Mouse (Mus musculus) hindbrain, embryonic 12.5 days (tissue): ENCODE results near the gene Lurap1l. TPM values are rescaled to one million over a fixed set of nuclear protein-coding genes. Genes with fewer than 3 reads are reported as not detected.

Experiments used
- ATAC-seq: fragments of 200-750 bp; cut with Nextera tagmentation; 2 replicates; pipeline ENCODE4 v1.8.0; 2017; ENCODE audit warnings: moderate TSS enrichment; ENCODE audit not compliant: low FRiP score
- H3K27ac ChIP-seq: fragments of 300-500 bp; sonication (generic); 2 replicates; pipeline ENCODE4 v1.5.1; 2016; ENCODE audit warnings: mild to moderate bottlenecking
- H3K27me3 ChIP-seq: fragments of 300-500 bp; sonication (generic); 2 replicates; pipeline ENCODE4 v1.6.1; 2016; ENCODE audit warnings: mild to moderate bottlenecking
- H3K36me3 ChIP-seq: fragments of 300-500 bp; sonication (generic); 2 replicates; pipeline ENCODE4 v1.6.1; 2016; ENCODE audit warnings: mild to moderate bottlenecking
- H3K4me1 ChIP-seq: fragments of 300-500 bp; sonication (generic); 2 replicates; pipeline ENCODE4 v1.6.1; 2016
- H3K4me2 ChIP-seq: fragments of 300-500 bp; sonication (generic); replicated peaks from 2 replicates; pipeline ENCODE4 v1.6.1; 2016; ENCODE audit warnings: mild to moderate bottlenecking
- H3K4me3 ChIP-seq: fragments of 300-500 bp; sonication (generic); 2 replicates; pipeline ENCODE4 v1.5.1; 2016; ENCODE audit warnings: mild to moderate bottlenecking
- H3K9ac ChIP-seq: fragments of 300-500 bp; sonication (generic); 2 replicates; pipeline ENCODE4 v1.6.1; 2016; ENCODE audit warnings: mild to moderate bottlenecking, moderate library complexity
- H3K9me3 ChIP-seq: fragments of 300-500 bp; sonication (generic); replicated peaks from 2 replicates; pipeline ENCODE4 v1.6.1; 2016; ENCODE audit warnings: mild to moderate bottlenecking
- WGBS: fragments of 180-500 bp; shearing (Covaris S2); methylation state at CpG from one replicate; pipeline ENCODE4 v1.1.7; 2016; 5-methylcytosine and 5-hydroxymethylcytosine counted together
- polyA plus RNA-seq: library from polyadenylated mRNA; unstranded; fragments of >200 nt; fragmentation: Nextera tagmentation; extraction: Ambion mirVana; gene quantifications from 2 replicates; pipeline ENCODE4 v1.2.1, GENCODE M21; 2016

The Lurap1l gene
- polyA plus RNA-seq, result 6.6 and 6.9 TPM in 2 replicates

GRCm38 (mm10) chr4:80910481-80910870 lies at the start of gene Lurap1l:
Gene Lurap1l, plus strand, starts transcription at chr4:80910646.
- H3K27me3 ChIP-seq, result no peaks in the 10 kb centered on the region
- peak within 1 kb of the TSS; percentile 73 for H3K9ac ChIP-seq
- H3K36me3 ChIP-seq, result no peaks in the 10 kb centered on the region
- H3K27ac ChIP-seq, result peak within 1 kb of the TSS; percentile 94
- no peak; the same call in 1 of the 2 replicates for ATAC-seq
- H3K4me1 ChIP-seq, result peaks cover 4% of the 10 kb centered on the region; the same call in 1 of the 2 replicates
- H3K4me3 ChIP-seq, result peak within 1 kb of the TSS; percentile 72
- WGBS, result under 1% methylated on average over 10 of the region's 10 CpGs
- peak within 1 kb of the TSS; percentile 79 for H3K4me2 ChIP-seq
- no peaks in the 10 kb centered on the region for H3K9me3 ChIP-seq

GRCm38 (mm10) chr4:80862962-80863361 lies 47.5 kb upstream of the Lurap1l start:
- 58% methylated on average over 9 of the region's 9 CpGs for WGBS
- H3K4me3 ChIP-seq, result no peak overlapping the region
- no peaks in the 10 kb centered on the region for H3K27me3 ChIP-seq
- H3K27ac ChIP-seq, result no peak overlapping the region
- no peaks in the 10 kb centered on the region for H3K9me3 ChIP-seq
- H3K4me2 ChIP-seq, result no peak overlapping the region
- H3K9ac ChIP-seq, result no peak overlapping the region
- no peaks in the 10 kb centered on the region for H3K36me3 ChIP-seq
- no peak for ATAC-seq
- peaks cover 6% of the 10 kb centered on the region for H3K4me1 ChIP-seq

GRCm38 (mm10) chr4:80863906-80864305 lies 46.5 kb upstream of the Lurap1l start:
- H3K9me3 ChIP-seq, result no peaks in the 10 kb centered on the region
- H3K4me1 ChIP-seq, result peaks cover 6% of the 10 kb centered on the region
- H3K4me3 ChIP-seq, result no peak overlapping the region
- ATAC-seq, result no peak
- H3K27ac ChIP-seq, result no peak overlapping the region
- WGBS, result 63% methylated on average over 7 of the region's 7 CpGs
- H3K4me2 ChIP-seq, result no peak overlapping the region
- no peak overlapping the region for H3K9ac ChIP-seq
- H3K27me3 ChIP-seq, result no peaks in the 10 kb centered on the region
- no peaks in the 10 kb centered on the region for H3K36me3 ChIP-seq

GRCm38 (mm10) chr4:80864511-80864922 lies 45.9 kb upstream of the Lurap1l start:
- Histone ChIP-seq H3K9ac (peak overlapping the region; percentile 41), H3K4me2 (peak overlapping the region; percentile 63), H3K4me3 (peak overlapping the region; percentile 30), H3K4me1 (peaks cover 6% of the 10 kb centered on the region), H3K27me3 (no peaks in the 10 kb centered on the region), H3K27ac (peak overlapping the region; percentile 60; the same call in 1 of the 2 replicates), H3K36me3 (no peaks in the 10 kb centered on the region), H3K9me3 (no peaks in the 10 kb centered on the region)
- ATAC-seq, result peak; percentile 91
- WGBS, result 1% methylated on average over 17 of the region's 17 CpGs

- Histone ChIP-seq H3K4me1 (peaks cover 6% of the 10 kb centered on the region), H3K36me3 (no peaks in the 10 kb centered on the region), H3K9ac (no peak overlapping the region), H3K4me3 (no peak overlapping the region), H3K9me3 (no peaks in the 10 kb centered on the region), H3K4me2 (no peak overlapping the region), H3K27ac (no peak overlapping the region), H3K27me3 (no peaks in the 10 kb centered on the region)
- 29% methylated on average over 5 of the region's 5 CpGs for WGBS
- peak; percentile 60; the same call in 1 of the 2 replicates for ATAC-seq
Observed at GRCm38 (mm10) chr4:80866065-80866464, 44.4 kb upstream of the Lurap1l start.

GRCm38 (mm10) chr4:80869598-80869997 lies 40.8 kb upstream of the Lurap1l start:
- ATAC-seq, result no peak
- Histone ChIP-seq H3K4me2 (no peak overlapping the region), H3K36me3 (no peaks in the 10 kb centered on the region), H3K4me1 (peaks cover 3% of the 10 kb centered on the region), H3K27ac (no peak overlapping the region), H3K9ac (no peak overlapping the region), H3K27me3 (no peaks in the 10 kb centered on the region), H3K4me3 (no peak overlapping the region), H3K9me3 (no peaks in the 10 kb centered on the region)
- WGBS, result 41% methylated on average over 2 of the region's 2 CpGs

- 36% methylated on average over 6 of the region's 6 CpGs for WGBS
- ATAC-seq, result 0 out of 2 replicates have a peak, but pooled peaks have one; percentile 26
Observed at GRCm38 (mm10) chr4:80872847-80873644, 37.4 kb upstream of the Lurap1l start.

GRCm38 (mm10) chr4:80874121-80874859 lies 36.2 kb upstream of the Lurap1l start:
- no peak for ATAC-seq
- WGBS, result 61% methylated on average over 5 of the region's 5 CpGs
- H3K4me3 ChIP-seq, result no peak overlapping the region

More at GRCm38 (mm10) chr4:80872847-80873644, 37.4 kb upstream of the Lurap1l start:
- Histone ChIP-seq H3K27me3 (no peaks in the 10 kb centered on the region), H3K9me3 (no peaks in the 10 kb centered on the region), H3K27ac (no peak overlapping the region), H3K36me3 (no peaks in the 10 kb centered on the region), H3K9ac (no peak overlapping the region), H3K4me3 (no peak overlapping the region), H3K4me1 (no peaks in the 10 kb centered on the region), H3K4me2 (no peak overlapping the region)

GRCm38 (mm10) chr4:80875055-80875454 lies 35.4 kb upstream of the Lurap1l start:
- no peaks in the 10 kb centered on the region for H3K4me1 ChIP-seq
- no peaks in the 10 kb centered on the region for H3K27me3 ChIP-seq
- no peak overlapping the region for H3K27ac ChIP-seq
- WGBS, result 56% methylated on average over 4 of the region's 4 CpGs
- H3K4me3 ChIP-seq, result no peak overlapping the region
- no peak overlapping the region for H3K9ac ChIP-seq
- ATAC-seq, result no peak
- no peaks in the 10 kb centered on the region for H3K9me3 ChIP-seq
- no peaks in the 10 kb centered on the region for H3K36me3 ChIP-seq
- H3K4me2 ChIP-seq, result no peak overlapping the region

More at GRCm38 (mm10) chr4:80874121-80874859, 36.2 kb upstream of the Lurap1l start:
- H3K9ac ChIP-seq, result no peak overlapping the region
- no peaks in the 10 kb centered on the region for H3K9me3 ChIP-seq
- H3K4me1 ChIP-seq, result no peaks in the 10 kb centered on the region
- no peaks in the 10 kb centered on the region for H3K27me3 ChIP-seq
- no peak overlapping the region for H3K4me2 ChIP-seq
- H3K27ac ChIP-seq, result no peak overlapping the region
- H3K36me3 ChIP-seq, result no peaks in the 10 kb centered on the region

- Histone ChIP-seq H3K36me3 (no peaks in the 10 kb centered on the region), H3K4me1 (no peaks in the 10 kb centered on the region), H3K27ac (no peak overlapping the region), H3K4me3 (no peak overlapping the region), H3K27me3 (no peaks in the 10 kb centered on the region), H3K4me2 (no peak overlapping the region), H3K9me3 (no peaks in the 10 kb centered on the region), H3K9ac (no peak overlapping the region)
- 90% methylated on average over 1 of the region's 1 CpGs for WGBS
- ATAC-seq, result no peak
Observed at GRCm38 (mm10) chr4:80881996-80882599, 28.3 kb upstream of the Lurap1l start.

GRCm38 (mm10) chr4:80886631-80887030 lies 23.8 kb upstream of the Lurap1l start:
- Histone ChIP-seq H3K4me3 (no peak overlapping the region), H3K27ac (no peak overlapping the region), H3K4me2 (no peak overlapping the region), H3K9me3 (no peaks in the 10 kb centered on the region), H3K9ac (no peak overlapping the region), H3K36me3 (no peaks in the 10 kb centered on the region), H3K4me1 (no peaks in the 10 kb centered on the region), H3K27me3 (no peaks in the 10 kb centered on the region)
- ATAC-seq, result no peak
- WGBS, result 78% methylated on average over 4 of the region's 4 CpGs

GRCm38 (mm10) chr4:80891004-80891403 lies 19.4 kb upstream of the Lurap1l start:
- no peak for ATAC-seq

More at GRCm38 (mm10) chr4:80891004-80891403, 19.4 kb upstream of the Lurap1l start:
- H3K4me3 ChIP-seq, result no peak overlapping the region
- no peaks in the 10 kb centered on the region for H3K27me3 ChIP-seq
- H3K9ac ChIP-seq, result no peak overlapping the region
- no peaks in the 10 kb centered on the region for H3K4me1 ChIP-seq
- no peak overlapping the region for H3K27ac ChIP-seq
- 95% methylated on average over 6 of the region's 6 CpGs for WGBS
- H3K4me2 ChIP-seq, result no peak overlapping the region
- no peaks in the 10 kb centered on the region for H3K36me3 ChIP-seq
- no peaks in the 10 kb centered on the region for H3K9me3 ChIP-seq
